Mouse (Mus musculus) neural tube, embryonic 15.5 days (tissue): ENCODE data around the gene Mllt6. TPM values are rescaled to one million over a fixed set of nuclear protein-coding genes. Genes with fewer than 3 reads are reported as not detected.

ENCODE experiments used
- ATAC-seq: fragments of 200-750 bp; cut with Nextera tagmentation; 2 replicates; pipeline ENCODE4 v1.8.0; 2017; ENCODE audit warnings: mild to moderate bottlenecking, moderate TSS enrichment, moderate library complexity; ENCODE audit not compliant: low FRiP score
- H3K27ac ChIP-seq: fragments of 300-500 bp; sonication (generic); replicated peaks from 2 replicates; pipeline ENCODE4 v1.5.1; 2015; ENCODE audit warnings: mild to moderate bottlenecking, inconsistent platforms
- H3K27me3 ChIP-seq: fragments of 300-500 bp; sonication (generic); replicated peaks from 2 replicates; pipeline ENCODE4 v1.6.1; 2015; ENCODE audit warnings: inconsistent platforms
- H3K36me3 ChIP-seq: fragments of 300-500 bp; sonication (generic); 2 replicates; pipeline ENCODE4 v1.6.1; 2015; ENCODE audit warnings: inconsistent platforms
- H3K4me1 ChIP-seq: fragments of 300-500 bp; sonication (generic); 2 replicates; pipeline ENCODE4 v1.6.1; 2015; ENCODE audit warnings: inconsistent platforms
- H3K4me2 ChIP-seq: fragments of 300-500 bp; sonication (generic); 2 replicates; pipeline ENCODE4 v1.6.1; 2015; ENCODE audit warnings: inconsistent platforms, mild to moderate bottlenecking, moderate library complexity
- H3K4me3 ChIP-seq: fragments of 300-500 bp; sonication (generic); replicated peaks from 2 replicates; pipeline ENCODE4 v1.5.1; 2015; ENCODE audit warnings: mild to moderate bottlenecking, inconsistent platforms
- H3K9ac ChIP-seq: fragments of 300-500 bp; sonication (generic); replicated peaks from 2 replicates; pipeline ENCODE4 v1.6.1; 2015; ENCODE audit warnings: mild to moderate bottlenecking, inconsistent platforms
- H3K9me3 ChIP-seq: fragments of 300-500 bp; sonication (generic); replicated peaks from 2 replicates; pipeline ENCODE4 v1.6.1; 2016; ENCODE audit warnings: inconsistent platforms
- WGBS: fragments of 180-500 bp; shearing (Covaris S2); methylation state at CpG from one replicate; pipeline ENCODE4 v1.1.7; 2015; ENCODE audit warnings: mixed read lengths; 5-methylcytosine and 5-hydroxymethylcytosine counted together
- polyA plus RNA-seq: library from polyadenylated mRNA; unstranded; fragments of >200 nt; fragmentation: Nextera tagmentation; extraction: Ambion mirVana; gene quantifications from 2 replicates; pipeline ENCODE4 v1.2.1, GENCODE M21; 2015

Gene Mllt6
- polyA plus RNA-seq, 1 experiment from 2014 or later: 3.1 TPM

- Histone ChIP-seq H3K4me3 (0 out of 2 replicates have a peak overlapping the region, but pooled peaks have one; percentile 45), H3K9ac (no peak overlapping the region), H3K27me3 (no peaks in the 10 kb centered on the region), H3K36me3 (peaks cover 32% of the 10 kb centered on the region), H3K4me2 (peak overlapping the region; percentile 92), H3K27ac (peak overlapping the region; percentile 60; the same call in 1 of the 2 replicates), H3K9me3 (no peaks in the 10 kb centered on the region), H3K4me1 (peaks cover 36% of the 10 kb centered on the region)
- WGBS: 47% methylated on average over 7 of the region's 7 CpGs
- no peak for ATAC-seq
Observed at GRCm38 (mm10) chr11:97684766-97685165, 21.6 kb downstream of the Mllt6 start.

DNA sequence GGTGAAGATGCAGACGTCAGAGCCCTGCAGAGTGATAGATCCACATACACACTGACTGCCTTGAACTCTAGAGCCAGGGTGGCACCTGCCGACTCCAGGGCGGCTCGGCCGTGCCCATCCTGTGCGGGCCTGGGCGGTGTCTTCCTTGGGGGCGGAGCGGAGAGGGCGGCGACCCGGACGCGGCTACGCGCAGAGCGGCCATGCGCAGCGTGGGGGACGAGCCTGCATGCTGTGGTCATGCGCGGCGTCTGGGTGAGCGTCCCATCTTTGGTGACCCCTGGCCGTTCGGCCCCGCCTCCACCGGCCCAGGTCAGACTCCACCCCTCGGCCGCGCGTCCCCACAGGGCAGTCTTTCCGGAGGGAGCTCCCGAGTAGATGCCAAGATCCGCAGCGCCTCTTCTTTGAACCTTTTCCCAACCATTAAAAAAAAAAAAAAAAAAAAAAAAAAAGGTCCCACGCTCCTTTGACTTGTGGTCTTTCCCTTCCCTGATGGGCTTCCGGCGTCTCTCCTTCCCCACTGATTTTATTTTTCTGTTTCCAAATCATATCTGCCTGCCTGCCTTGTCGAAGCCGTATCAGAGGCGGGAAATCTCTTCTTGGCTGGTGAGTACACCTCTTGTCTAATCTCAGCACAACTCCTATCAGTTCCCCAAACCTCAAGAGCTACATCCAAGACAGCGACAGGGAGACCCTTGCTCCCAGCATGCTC lies 22.6 kb downstream of the Mllt6 start, which contains the start of gene Cisd3:
Gene Cisd3 (plus strand): TSS at position 214 of the 709 bp plus-strand sequence.
- Histone ChIP-seq H3K9ac (peak within 1 kb of the TSS; percentile 58), H3K9me3 (no peaks in the 10 kb centered on the region), H3K27me3 (no peaks in the 10 kb centered on the region), H3K36me3 (peaks cover 35% of the 10 kb centered on the region), H3K4me1 (peaks cover 31% of the 10 kb centered on the region), H3K4me3 (peak within 1 kb of the TSS; percentile 45), H3K27ac (peak within 1 kb of the TSS; percentile 60; the same call in 1 of the 2 replicates), H3K4me2 (peak within 1 kb of the TSS; percentile 92)
- under 1% methylated on average over 43 of the region's 43 CpGs for whole genome bisulfite sequencing
- peak; percentile 85 for ATAC-seq

DNA sequence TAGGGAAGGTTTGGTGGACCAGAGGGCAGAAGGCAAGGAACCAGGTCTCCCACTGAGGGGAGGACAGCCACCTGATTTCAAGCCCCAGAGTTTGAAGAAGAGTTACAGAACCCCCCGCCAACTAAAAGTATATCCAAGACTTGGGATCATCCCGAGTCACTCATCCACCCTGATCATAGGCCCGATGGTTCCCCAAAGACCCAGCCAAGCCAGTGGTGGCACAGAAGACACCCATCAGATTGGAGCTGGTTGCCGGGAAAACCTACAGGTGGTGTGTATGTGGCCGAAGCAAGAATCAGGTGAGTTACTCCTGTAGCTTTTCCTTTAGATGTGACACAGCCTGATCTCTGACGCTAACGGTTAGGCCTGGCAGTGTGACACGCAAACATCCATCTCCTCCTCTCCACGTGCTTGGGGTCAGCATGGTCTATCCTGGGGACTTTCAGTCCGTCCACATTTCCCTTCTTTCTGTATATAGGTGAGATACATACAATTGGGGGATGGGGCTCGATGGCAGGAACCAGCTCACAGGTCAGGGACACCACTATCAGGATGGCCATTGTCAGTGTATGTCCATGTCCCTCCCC lies 23.2 kb downstream of the Mllt6 start:
- Histone ChIP-seq H3K9ac (0 out of 2 replicates have a peak overlapping the region, but pooled peaks have one; percentile 22), H3K36me3 (peaks cover 40% of the 10 kb centered on the region)

DNA sequence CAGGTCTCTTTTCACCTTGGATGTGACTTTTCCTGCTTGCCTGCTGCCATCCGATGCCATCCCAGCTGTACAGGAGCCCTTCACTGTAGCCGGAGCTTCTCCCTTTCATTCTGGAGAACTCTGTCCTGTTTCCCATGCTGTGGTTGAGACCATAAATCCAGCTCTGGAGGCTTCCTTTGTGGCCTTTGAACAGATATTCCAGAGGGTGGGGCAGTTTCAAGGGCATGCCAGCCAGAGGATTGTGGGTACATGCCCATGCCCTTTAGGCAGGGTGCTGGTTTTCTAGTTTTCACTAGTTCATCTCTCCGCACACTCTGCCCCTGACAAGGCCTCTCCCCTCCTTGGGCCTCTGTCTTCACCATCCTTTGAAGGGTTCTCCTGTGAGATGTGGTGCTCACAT lies 23.8 kb downstream of the Mllt6 start:
- no peak for ATAC-seq
- H3K27me3 ChIP-seq: no peaks in the 10 kb centered on the region
- H3K9ac ChIP-seq: no peak overlapping the region
- H3K4me3 ChIP-seq: no peak overlapping the region
- no peaks in the 10 kb centered on the region for H3K9me3 ChIP-seq
- H3K36me3 ChIP-seq: peaks cover 40% of the 10 kb centered on the region
- H3K27ac ChIP-seq: no peak overlapping the region
- H3K4me2 ChIP-seq: no peak overlapping the region
- 80% methylated on average over 3 of the region's 3 CpGs for WGBS
- peaks cover 30% of the 10 kb centered on the region for H3K4me1 ChIP-seq

More for the DNA sequence above, 23.2 kb downstream of the Mllt6 start:
- H3K4me2 ChIP-seq: peak overlapping the region; percentile 92
- H3K4me1 ChIP-seq: peaks cover 30% of the 10 kb centered on the region
- H3K9me3 ChIP-seq: no peaks in the 10 kb centered on the region
- H3K27ac ChIP-seq: no peak overlapping the region
- 77% methylated on average over 11 of the region's 11 CpGs for WGBS
- no peak for ATAC-seq
- H3K4me3 ChIP-seq: peak overlapping the region; percentile 45
- no peaks in the 10 kb centered on the region for H3K27me3 ChIP-seq

- H3K27ac ChIP-seq: no peak overlapping the region
- H3K4me2 ChIP-seq: no peak overlapping the region
- peaks cover 46% of the 10 kb centered on the region for H3K4me1 ChIP-seq
- no peak overlapping the region for H3K4me3 ChIP-seq
- no peaks in the 10 kb centered on the region for H3K9me3 ChIP-seq
- H3K27me3 ChIP-seq: no peaks in the 10 kb centered on the region
- 28% methylated on average over 10 of the region's 10 CpGs for WGBS
- ATAC-seq: no peak
- peaks cover 40% of the 10 kb centered on the region for H3K36me3 ChIP-seq
- no peak overlapping the region for H3K9ac ChIP-seq
Observed at GRCm38 (mm10) chr11:97689861-97690260, 26.6 kb downstream of the Mllt6 start.

GRCm38 (mm10) chr11:97694435-97694834 lies 31.2 kb downstream of the Mllt6 start:
- Histone ChIP-seq H3K4me3 (no peak overlapping the region), H3K9me3 (no peaks in the 10 kb centered on the region), H3K36me3 (peaks cover 30% of the 10 kb centered on the region), H3K27ac (peak overlapping the region; percentile 79), H3K9ac (no peak overlapping the region), H3K4me2 (peak overlapping the region; percentile 90), H3K27me3 (no peaks in the 10 kb centered on the region), H3K4me1 (peaks cover 58% of the 10 kb centered on the region)
- no peak for ATAC-seq
- WGBS: 67% methylated on average over 4 of the region's 4 CpGs

DNA sequence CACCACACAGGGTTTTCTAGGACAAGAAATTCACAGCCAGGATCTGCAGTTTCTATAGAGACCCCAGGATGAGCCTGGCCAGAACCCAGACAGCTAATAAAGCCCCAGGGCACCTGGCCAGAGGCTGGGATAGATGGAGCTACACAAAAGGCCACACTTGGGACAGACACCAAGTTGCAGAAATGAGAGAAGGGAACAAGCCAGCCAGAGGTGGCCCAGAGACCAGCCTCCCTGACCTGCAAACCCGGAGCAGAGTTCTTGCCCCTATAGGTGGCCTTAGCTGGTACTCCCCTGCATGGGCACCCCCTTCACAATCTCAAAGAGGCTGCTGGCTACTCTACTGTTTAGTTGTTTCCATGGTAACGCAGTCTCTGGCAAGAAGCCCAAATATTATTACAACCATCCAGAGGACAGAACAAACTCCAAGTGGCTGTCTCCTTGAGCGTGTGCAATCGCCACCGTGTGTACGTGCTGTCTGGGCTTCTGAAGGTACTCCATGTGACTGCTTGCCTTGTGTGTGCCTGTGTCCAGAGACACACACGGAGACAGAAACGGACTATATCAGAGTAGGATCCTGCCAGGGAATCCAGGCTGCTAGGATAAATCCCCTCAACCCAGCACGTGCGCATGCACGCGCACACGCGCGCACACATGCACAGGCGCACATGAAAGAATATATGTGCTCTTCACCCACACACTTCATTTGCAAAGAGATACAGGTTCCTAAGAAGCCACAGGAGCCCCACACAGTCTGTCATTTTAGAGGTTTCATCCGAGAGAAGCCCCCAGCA lies 31.9 kb downstream of the Mllt6 start:
- peak overlapping the region; percentile 90 for H3K4me2 ChIP-seq
- 38% methylated on average over 17 of the region's 17 CpGs for WGBS
- ATAC-seq: no peak

GRCm38 (mm10) chr11:97695712-97696401 lies 32.6 kb downstream of the Mllt6 start:
- no peaks in the 10 kb centered on the region for H3K27me3 ChIP-seq
- 30% methylated on average over 9 of the region's 9 CpGs for WGBS
- H3K9ac ChIP-seq: peak overlapping the region; percentile 28
- peak overlapping the region; percentile 79 for H3K27ac ChIP-seq
- H3K9me3 ChIP-seq: no peaks in the 10 kb centered on the region
- H3K4me2 ChIP-seq: peak overlapping the region; percentile 90
- H3K4me1 ChIP-seq: peaks cover 57% of the 10 kb centered on the region
- peaks cover 20% of the 10 kb centered on the region for H3K36me3 ChIP-seq
- no peak for ATAC-seq
- peak overlapping the region; percentile 95 for H3K4me3 ChIP-seq

More for the DNA sequence above, 31.9 kb downstream of the Mllt6 start:
- Histone ChIP-seq H3K9me3 (no peaks in the 10 kb centered on the region), H3K9ac (peak overlapping the region; percentile 28), H3K27ac (peak overlapping the region; percentile 79), H3K36me3 (peaks cover 27% of the 10 kb centered on the region), H3K4me3 (peak overlapping the region; percentile 95), H3K4me1 (peaks cover 55% of the 10 kb centered on the region), H3K27me3 (no peaks in the 10 kb centered on the region)

DNA sequence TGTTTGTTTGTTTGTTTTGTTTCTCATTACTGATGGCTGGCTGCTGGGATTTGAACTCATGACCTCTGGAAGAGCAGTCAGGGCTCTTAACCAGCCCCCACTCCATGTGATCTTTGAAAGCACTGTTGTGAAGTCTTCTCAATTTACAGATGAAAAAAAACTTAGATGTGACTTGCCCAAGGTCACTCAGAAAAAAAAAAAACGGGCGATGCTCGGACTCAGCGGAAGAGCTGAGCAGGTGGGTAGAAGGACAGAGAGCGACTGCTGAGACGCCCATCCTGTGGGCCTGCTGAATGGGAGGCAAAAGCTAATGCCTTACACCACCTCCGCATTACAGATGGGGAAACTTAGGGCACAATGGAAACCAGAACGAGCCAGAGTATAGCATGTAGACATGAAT lies 33.5 kb downstream of the Mllt6 start:
- H3K9me3 ChIP-seq: no peaks in the 10 kb centered on the region
- H3K9ac ChIP-seq: peak overlapping the region; percentile 28; the same call in 1 of the 2 replicates
- no peak for ATAC-seq
- peaks cover 65% of the 10 kb centered on the region for H3K4me1 ChIP-seq
- H3K27me3 ChIP-seq: no peaks in the 10 kb centered on the region
- peak overlapping the region; percentile 90 for H3K4me2 ChIP-seq
- peak overlapping the region; percentile 95 for H3K4me3 ChIP-seq
- 68% methylated on average over 8 of the region's 8 CpGs for WGBS
- H3K36me3 ChIP-seq: peaks cover 12% of the 10 kb centered on the region
- H3K27ac ChIP-seq: 0 out of 2 replicates have a peak overlapping the region, but pooled peaks have one; percentile 79

DNA sequence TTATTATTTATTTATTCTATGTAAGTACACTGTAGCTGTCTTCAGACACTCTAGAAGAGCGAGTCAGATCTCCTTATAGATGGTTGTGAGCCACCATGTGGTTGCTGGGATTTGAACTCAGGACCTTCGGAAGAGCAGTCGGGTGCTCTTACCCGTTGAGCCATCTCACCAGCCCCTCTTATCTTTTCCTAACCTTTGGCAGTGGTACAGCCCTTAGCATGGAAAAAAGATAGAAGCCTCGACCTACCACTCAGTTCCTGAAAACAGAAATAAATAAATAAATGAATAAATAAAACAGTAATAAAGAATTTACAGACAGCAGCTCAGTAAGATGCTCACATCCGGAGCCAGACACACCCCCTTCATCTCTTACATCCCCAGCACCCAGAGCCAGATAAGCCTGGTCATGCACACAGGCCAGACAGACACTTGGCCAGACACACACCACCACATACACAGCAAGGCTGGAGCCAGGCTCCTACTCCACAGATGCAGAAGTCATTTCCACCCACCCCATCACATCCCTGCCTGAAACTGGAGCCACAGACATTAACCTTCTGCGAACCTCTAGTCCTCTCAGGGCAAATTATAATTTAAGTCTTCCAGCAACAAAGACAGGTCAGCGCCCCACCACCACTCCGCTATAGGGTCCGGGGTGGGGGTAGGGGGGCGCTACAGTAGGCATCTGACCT lies 34.1 kb downstream of the Mllt6 start:
- Histone ChIP-seq H3K36me3 (peaks cover 5% of the 10 kb centered on the region; the same call in 1 of the 2 replicates), H3K9ac (peak overlapping the region; percentile 94), H3K9me3 (no peaks in the 10 kb centered on the region), H3K27me3 (no peaks in the 10 kb centered on the region), H3K4me2 (peak overlapping the region; percentile 90), H3K4me1 (peaks cover 71% of the 10 kb centered on the region), H3K27ac (peak overlapping the region; percentile 97), H3K4me3 (peak overlapping the region; percentile 95)
- WGBS: 54% methylated on average over 11 of the region's 11 CpGs
- ATAC-seq: no peak
